Mouse (Mus musculus): Measurements from ENCODE around the gene Metap1.

Metap1 gene
- long read RNA-seq, experiment 1, transcript Metap1-201 (11 exons, 2,686 nt), result major isoform, 17 of 23 reads
- long read RNA-seq, experiment 1, partial matches to known transcripts, result 5 of 23 reads
- long read RNA-seq, experiment 1, other reads (novel, unspliced or antisense), result 1 of 23 reads
- long read RNA-seq, experiment 2, transcript Metap1-201 (11 exons, 2,686 nt), result major isoform, 21 of 25 reads
- long read RNA-seq, experiment 2, partial matches to known transcripts, result 2 of 25 reads
- long read RNA-seq, experiment 2, other reads (novel, unspliced or antisense), result 2 of 25 reads

GRCm38 (mm10) chr3:138489327-138490033 is at the start of gene Metap1:
Metap1 (minus strand) TSS chr3:138489515.
- intact Hi-C loops (cut with DNase I), result loop anchor here (5.0 kb wide), 1 partner anchor 38 kb away; the partner anchor contains the start of gene Eif4e

GRCm38 (mm10) chr3:138536031-138536430 is 46.7 kb upstream of the Metap1 start:
- intact Hi-C loops (cut with DNase I), result no loop called here

- intact Hi-C loops (cut with DNase I), result no loop called here
Measured at GRCm38 (mm10) chr3:138532764-138533163, 43.4 kb upstream of the Metap1 start.

GRCm38 (mm10) chr3:138531479-138532181 is 42.3 kb upstream of the Metap1 start:
- intact Hi-C loops (cut with DNase I), result no loop called here

- intact Hi-C loops (cut with DNase I), result no loop called here
Measured at GRCm38 (mm10) chr3:138530578-138531478, 41.5 kb upstream of the Metap1 start.

GRCm38 (mm10) chr3:138528265-138528664 is 39.0 kb upstream of the Metap1 start:
- intact Hi-C loops (cut with DNase I), result loop anchor here (5.0 to 10.0 kb wide), 2 partner anchors 41 to 377 kb away; partner anchors contain the start of gene Metap1

GRCm38 (mm10) chr3:138527667-138528231 is 38.4 kb upstream of the Metap1 start:
- intact Hi-C loops (cut with DNase I), result loop anchor here (5.0 to 10.0 kb wide), 2 partner anchors 40 to 377 kb away; partner anchors contain the start of gene Metap1

GRCm38 (mm10) chr3:138526916-138527666 is 37.8 kb upstream of the Metap1 start:
- intact Hi-C loops (cut with DNase I), result loop anchor here (5.0 to 10.0 kb wide), 2 partner anchors 40 to 378 kb away; partner anchors contain the start of gene Metap1

GRCm38 (mm10) chr3:138526073-138526915 is 37.0 kb upstream of the Metap1 start, which contains the start of gene Eif4e:
Eif4e (plus strand) TSS chr3:138526179.
- intact Hi-C loops (cut with DNase I), result loop anchor here (5.0 to 10.0 kb wide), 2 partner anchors 39 to 379 kb away; partner anchors contain the start of gene Metap1

- intact Hi-C loops (cut with DNase I), result loop anchor here (5.0 to 10.0 kb wide), 2 partner anchors 38 to 379 kb away; partner anchors contain the start of gene Metap1
Measured at GRCm38 (mm10) chr3:138525494-138525893, 36.2 kb upstream of the Metap1 start.

- intact Hi-C loops (cut with DNase I), result loop anchor here (10.0 kb wide), 1 partner anchor 381 kb away; no protein-coding TSS in a partner anchor
Measured at GRCm38 (mm10) chr3:138523956-138524355, 34.6 kb upstream of the Metap1 start.

GRCm38 (mm10) chr3:138519218-138519617 is 29.9 kb upstream of the Metap1 start:
- intact Hi-C loops (cut with DNase I), result no loop called here

- intact Hi-C loops (cut with DNase I), result no loop called here
Measured at GRCm38 (mm10) chr3:138517881-138518280, 28.6 kb upstream of the Metap1 start.

- intact Hi-C loops (cut with DNase I), result no loop called here
Measured at GRCm38 (mm10) chr3:138515656-138516370, 26.5 kb upstream of the Metap1 start.

- intact Hi-C loops (cut with DNase I), result no loop called here
Measured at GRCm38 (mm10) chr3:138514749-138515148, 25.4 kb upstream of the Metap1 start.

GRCm38 (mm10) chr3:138513243-138513642 is 23.9 kb upstream of the Metap1 start:
- intact Hi-C loops (cut with DNase I), result no loop called here

GRCm38 (mm10) chr3:138510471-138510870 is 21.2 kb upstream of the Metap1 start:
- intact Hi-C loops (cut with DNase I), result no loop called here
